Mouse (Mus musculus) macrophage (primary cell): ENCODE results near the gene Map3k3. TPM values are rescaled to one million over a fixed set of nuclear protein-coding genes. Genes with fewer than 3 reads are reported as not detected.

Experiments used
- H3K27ac ChIP-seq: fragments of 350-480 bp; formaldehyde crosslinking; 2 replicates; pipeline ENCODE4 v1.9.0; 2021
- H3K36me3 ChIP-seq: fragments of 350-480 bp; formaldehyde crosslinking; 2 replicates; pipeline ENCODE4 v1.9.0; 2021; ENCODE audit errors: inconsistent target
- H3K4me3 ChIP-seq: fragments of 350-480 bp; formaldehyde crosslinking; 2 replicates; pipeline ENCODE4 v1.9.0; 2021; ENCODE audit errors: inconsistent target
- H3K79me2 ChIP-seq: fragments of 350-480 bp; formaldehyde crosslinking; 2 replicates; pipeline ENCODE4 v1.9.0; 2021; ENCODE audit errors: inconsistent target
- WGBS: methylation state at CpG from one replicate; pipeline ENCODE4 v1.1.7; 2026; ENCODE audit warnings: inconsistent platforms; ENCODE audit not compliant: missing documents; 5-methylcytosine and 5-hydroxymethylcytosine counted together
- polyA plus RNA-seq: library from polyadenylated mRNA; stranded (reverse); fragments of 250-400 nt; gene quantifications from 3 replicates; pipeline ENCODE4 v1.2.4, GENCODE M21; 2018; ENCODE audit warnings: inconsistent platforms

Gene Map3k3
- polyA plus RNA-seq, 1 experiment from 2014 or later = 49.8 TPM

- WGBS = 17% methylated on average over 9 of the region's 9 CpGs
These were observed 74.5 kb downstream of the Map3k3 start for GRCm38 (mm10) chr11:106158930-106159215.

GRCm38 (mm10) chr11:106159216-106159920, 75.0 kb downstream of the Map3k3 start:
- peaks cover 16% of the 10 kb centered on the region; the same call in 1 of the 2 replicates for H3K36me3 ChIP-seq
- H3K79me2 ChIP-seq = peaks cover 32% of the 10 kb centered on the region; the same call in 1 of the 2 replicates
- peak overlapping the region; percentile 69 for H3K4me3 ChIP-seq
- 1% methylated on average over 22 of the region's 25 CpGs for WGBS
- peak overlapping the region; percentile 79 for H3K27ac ChIP-seq

More at GRCm38 (mm10) chr11:106158930-106159215, 74.5 kb downstream of the Map3k3 start:
- Histone ChIP-seq H3K79me2 (peaks cover 32% of the 10 kb centered on the region; the same call in 1 of the 2 replicates), H3K27ac (peak overlapping the region; percentile 79), H3K36me3 (peaks cover 11% of the 10 kb centered on the region; the same call in 1 of the 2 replicates), H3K4me3 (peak overlapping the region; percentile 69)

GRCm38 (mm10) chr11:106159921-106160840, 75.8 kb downstream of the Map3k3 start:
- Histone ChIP-seq H3K79me2 (peaks cover 32% of the 10 kb centered on the region; the same call in 1 of the 2 replicates), H3K36me3 (peaks cover 19% of the 10 kb centered on the region; the same call in 1 of the 2 replicates), H3K27ac (peak overlapping the region; percentile 55), H3K4me3 (peak overlapping the region; percentile 56)
- 2% methylated on average over 66 of the region's 106 CpGs for WGBS

- 46% methylated on average over 20 of the region's 22 CpGs for WGBS
- peak within 1 kb of the TSS; percentile 79 for H3K27ac ChIP-seq
- H3K4me3 ChIP-seq = peak within 1 kb of the TSS; percentile 69
- H3K79me2 ChIP-seq = peaks cover 32% of the 10 kb centered on the region; the same call in 1 of the 2 replicates
- H3K36me3 ChIP-seq = peaks cover 19% of the 10 kb centered on the region; the same call in 1 of the 2 replicates
These were observed 76.7 kb downstream of the Map3k3 start, which contains the start of the genes Gm10840 and Limd2 for GRCm38 (mm10) chr11:106160841-106161721. TSS of gene Gm10840 (plus strand) at chr11:106160850. TSS of gene Limd2 (minus strand) at chr11:106160860.

GRCm38 (mm10) chr11:106162237-106162636, 77.8 kb downstream of the Map3k3 start:
- H3K4me3 ChIP-seq = no peak overlapping the region
- H3K36me3 ChIP-seq = peaks cover 25% of the 10 kb centered on the region
- H3K79me2 ChIP-seq = peaks cover 23% of the 10 kb centered on the region; the same call in 1 of the 2 replicates
- no peak overlapping the region for H3K27ac ChIP-seq
- 89% methylated on average over 2 of the region's 2 CpGs for WGBS

GRCm38 (mm10) chr11:106163546-106163945, 79.1 kb downstream of the Map3k3 start:
- peaks cover 34% of the 10 kb centered on the region for H3K36me3 ChIP-seq
- WGBS = 79% methylated on average over 4 of the region's 4 CpGs
- no peak overlapping the region for H3K27ac ChIP-seq

GRCm38 (mm10) chr11:106164601-106165180, 80.3 kb downstream of the Map3k3 start:
- H3K36me3 ChIP-seq = peaks cover 34% of the 10 kb centered on the region
- H3K27ac ChIP-seq = no peak overlapping the region
- H3K79me2 ChIP-seq = no peaks in the 10 kb centered on the region
- 90% methylated on average over 12 of the region's 16 CpGs for WGBS
- no peak overlapping the region for H3K4me3 ChIP-seq

More at GRCm38 (mm10) chr11:106163546-106163945, 79.1 kb downstream of the Map3k3 start:
- Histone ChIP-seq H3K4me3 (no peak overlapping the region), H3K79me2 (peaks cover 10% of the 10 kb centered on the region; the same call in 1 of the 2 replicates)

GRCm38 (mm10) chr11:106167435-106167834, 83.0 kb downstream of the Map3k3 start:
- peaks cover 34% of the 10 kb centered on the region for H3K36me3 ChIP-seq
- H3K79me2 ChIP-seq = no peaks in the 10 kb centered on the region
- no peak overlapping the region for H3K4me3 ChIP-seq
- 26% methylated on average over 5 of the region's 5 CpGs for WGBS
- H3K27ac ChIP-seq = no peak overlapping the region

- WGBS = 92% methylated on average over 7 of the region's 7 CpGs
- Histone ChIP-seq H3K4me3 (no peak overlapping the region), H3K79me2 (no peaks in the 10 kb centered on the region), H3K27ac (no peak overlapping the region), H3K36me3 (peaks cover 18% of the 10 kb centered on the region)
These were observed 86.4 kb downstream of the Map3k3 start for GRCm38 (mm10) chr11:106170807-106171206.

- Histone ChIP-seq H3K79me2 (no peaks in the 10 kb centered on the region), H3K36me3 (peaks cover 3% of the 10 kb centered on the region; the same call in 1 of the 2 replicates)
- WGBS = 59% methylated on average over 2 of the region's 2 CpGs
These were observed 88.8 kb downstream of the Map3k3 start for GRCm38 (mm10) chr11:106173228-106173627.

GRCm38 (mm10) chr11:106174372-106174771, 90.0 kb downstream of the Map3k3 start:
- no peak overlapping the region for H3K27ac ChIP-seq
- H3K4me3 ChIP-seq = no peak overlapping the region
- no peaks in the 10 kb centered on the region for H3K79me2 ChIP-seq
- WGBS = 97% methylated on average over 5 of the region's 5 CpGs
- no peaks in the 10 kb centered on the region; the same call in 1 of the 2 replicates for H3K36me3 ChIP-seq

More at GRCm38 (mm10) chr11:106173228-106173627, 88.8 kb downstream of the Map3k3 start:
- Histone ChIP-seq H3K27ac (no peak overlapping the region), H3K4me3 (no peak overlapping the region)

- H3K4me3 ChIP-seq = no peak overlapping the region
- no peaks in the 10 kb centered on the region for H3K79me2 ChIP-seq
- no peak overlapping the region for H3K27ac ChIP-seq
- WGBS = 94% methylated on average over 3 of the region's 3 CpGs
- no peaks in the 10 kb centered on the region; the same call in 1 of the 2 replicates for H3K36me3 ChIP-seq
These were observed 90.7 kb downstream of the Map3k3 start for GRCm38 (mm10) chr11:106175081-106175480.

- Histone ChIP-seq H3K79me2 (no peaks in the 10 kb centered on the region), H3K27ac (no peak overlapping the region), H3K4me3 (no peak overlapping the region), H3K36me3 (no peaks in the 10 kb centered on the region)
- 96% methylated on average over 5 of the region's 5 CpGs for WGBS
These were observed 92.0 kb downstream of the Map3k3 start for GRCm38 (mm10) chr11:106176372-106176771.
